Mouse (Mus musculus): Measurements from ENCODE around the gene Ciz1.
"Not testable (repeated sequence)": the region's sequence is repeated elsewhere in the genome, so short reads cannot be mapped to it uniquely, and the experiment has no call there.

The Ciz1 gene

GRCm38 (mm10) chr2:32344598-32345321 is 7.4 kb upstream of the Ciz1 start:
- no peak for DNase-seq (ENCODE audit: low read depth, low spot score)

DNA sequence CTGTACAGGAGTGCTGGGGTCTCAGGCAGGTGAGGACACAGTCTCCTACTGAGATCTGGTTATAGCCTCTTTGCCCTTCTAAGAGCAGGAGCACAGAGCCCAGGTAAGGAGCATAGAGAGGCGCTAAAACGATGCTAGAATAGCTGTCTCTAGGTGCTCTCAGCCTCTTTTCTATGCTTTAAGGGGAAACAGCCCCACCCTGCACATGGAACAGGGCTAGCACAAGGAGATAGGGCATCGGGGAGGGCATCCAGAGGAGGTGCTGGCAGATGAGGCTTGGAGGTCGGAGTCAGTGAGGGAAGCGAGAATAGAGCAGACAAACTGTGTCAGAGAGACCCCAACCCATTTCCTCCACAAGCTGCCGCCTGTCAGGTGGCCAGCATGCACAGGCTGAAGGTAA is 5.1 kb upstream of the Ciz1 start:
- no peak for DNase-seq (ENCODE audit: low read depth, low spot score)

- no peak for DNase-seq (ENCODE audit: low read depth, low spot score)
Observed at GRCm38 (mm10) chr2:32348311-32348710, 3.8 kb upstream of the Ciz1 start.

GRCm38 (mm10) chr2:32349625-32350255 is 2.4 kb upstream of the Ciz1 start:
- no peak for DNase-seq (ENCODE audit: low read depth, low spot score)

DNA sequence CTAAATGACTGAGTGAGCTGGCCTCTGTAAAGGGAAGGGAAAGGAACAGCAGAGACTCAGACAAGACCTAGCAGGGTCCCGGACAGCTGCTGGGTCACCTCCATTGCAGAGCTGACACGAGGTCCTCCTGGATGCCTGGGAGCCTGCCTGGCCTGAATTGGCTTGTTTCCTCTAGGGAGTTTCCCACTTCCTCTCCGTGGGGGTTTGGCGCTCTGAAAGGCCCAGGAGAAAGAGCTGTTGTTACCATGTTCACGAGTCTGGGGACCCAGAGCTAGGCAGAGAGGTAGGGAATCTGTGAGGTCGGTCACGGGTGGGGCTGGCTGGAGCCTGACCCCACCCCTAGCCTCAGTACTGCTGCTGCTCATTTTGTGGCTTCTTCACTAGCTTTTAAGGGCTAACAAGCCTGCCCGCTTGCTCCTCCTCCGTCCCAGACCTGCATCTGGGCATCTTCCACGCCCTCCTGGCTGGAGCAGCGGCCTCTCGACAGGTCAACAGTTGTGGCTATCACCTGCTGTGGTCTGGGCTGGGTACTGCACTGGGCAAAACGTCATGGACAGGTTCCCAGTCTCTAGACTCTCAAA is 1.6 kb upstream of the Ciz1 start:
- DNase-seq (ENCODE audit: low read depth, low spot score) = peak; percentile 57

GRCm38 (mm10) chr2:32351471-32351961 is 611 bp upstream of the Ciz1 start:
- no peak for DNase-seq (ENCODE audit: low read depth, low spot score)

DNA sequence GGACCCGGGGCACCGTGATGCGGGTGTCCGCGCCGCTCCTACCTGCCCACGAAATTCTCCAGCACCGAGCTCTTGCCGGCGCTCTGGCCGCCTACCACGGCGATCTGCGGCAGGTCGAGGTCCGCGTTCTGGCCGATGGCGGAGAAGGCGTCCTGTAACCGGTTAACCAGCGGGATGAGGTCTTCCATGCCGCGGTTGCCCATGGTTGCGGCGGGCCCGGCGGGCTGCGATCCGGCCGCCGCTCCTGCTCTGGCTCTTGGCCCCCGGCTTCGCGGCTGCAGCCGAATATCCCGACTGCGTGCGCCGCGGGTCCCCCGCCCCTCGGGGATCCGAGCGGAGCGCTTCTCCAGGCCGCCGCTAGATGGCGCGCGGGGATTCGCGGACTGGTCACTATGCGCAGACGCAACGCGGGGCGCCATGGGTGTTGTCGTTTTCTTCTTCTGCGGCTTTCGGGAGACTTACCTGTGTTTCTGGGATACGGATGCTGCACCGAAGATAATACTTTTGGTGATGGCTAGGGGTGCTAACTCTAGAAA is 948 bp downstream of the Ciz1 start, which contains the start of gene Dnm1:
Gene Dnm1, minus strand, starts transcription at position 332 of the 536 bp plus-strand sequence.
- peak; percentile 84 for DNase-seq (ENCODE audit: low read depth, low spot score)

GRCm38 (mm10) chr2:32353836-32354235 is 1.7 kb downstream of the Ciz1 start:
- no peak for DNase-seq (ENCODE audit: low read depth, low spot score)

DNA sequence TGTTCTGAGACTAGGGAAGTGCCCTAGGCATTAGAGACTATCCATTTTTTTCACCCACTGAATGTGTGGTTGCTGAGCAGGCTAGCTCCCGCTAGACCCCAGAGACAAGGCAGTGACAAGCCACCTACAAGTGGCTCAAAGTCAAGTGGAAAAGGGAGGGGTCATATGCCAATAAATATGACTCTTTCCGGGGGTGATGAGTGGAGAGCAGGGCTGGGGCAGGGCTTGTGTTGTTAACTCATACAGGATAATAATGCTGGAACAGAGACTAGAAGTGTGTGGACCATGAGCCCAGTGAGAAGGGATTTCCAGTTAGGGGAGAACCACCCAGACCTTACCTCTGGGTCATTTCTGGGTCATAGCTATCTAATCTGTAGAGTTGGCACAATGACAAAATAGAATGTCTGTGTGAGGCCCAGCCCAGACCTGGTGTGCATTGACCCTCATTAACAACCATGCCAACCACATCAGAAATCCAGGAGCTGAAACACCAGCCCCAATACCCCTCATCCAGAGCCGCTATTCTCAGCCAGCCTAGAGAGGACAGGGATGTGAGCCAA is 2.3 kb downstream of the Ciz1 start:
- DNase-seq (ENCODE audit: low read depth, low spot score) = no peak

DNA sequence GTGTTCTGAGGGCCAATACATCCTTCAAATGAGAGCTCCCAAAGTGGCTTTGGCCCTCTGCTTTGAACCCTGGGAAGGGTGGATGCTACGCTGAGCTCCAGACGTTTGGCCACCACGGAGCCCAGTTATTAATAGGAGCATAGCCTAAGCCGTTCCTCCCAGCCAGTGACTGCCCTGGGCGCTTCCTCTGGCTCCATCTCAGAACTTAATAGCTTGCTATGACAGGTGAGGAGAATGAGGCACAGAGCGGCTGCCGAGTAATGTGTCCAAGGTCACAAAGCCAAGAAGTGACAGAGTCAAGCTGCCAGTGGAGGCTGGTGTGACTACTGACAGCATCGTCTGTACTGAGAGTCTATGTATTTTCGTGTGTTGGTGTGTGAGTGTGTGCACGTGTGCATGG is 4.1 kb downstream of the Ciz1 start:
- no peak for DNase-seq (ENCODE audit: low read depth, low spot score)

- DNase-seq (ENCODE audit: low read depth, low spot score) = no peak
Observed at GRCm38 (mm10) chr2:32357710-32358109, 5.6 kb downstream of the Ciz1 start.

- no peak for DNase-seq (ENCODE audit: low read depth, low spot score)
Observed at GRCm38 (mm10) chr2:32358381-32358780, 6.3 kb downstream of the Ciz1 start.

DNA sequence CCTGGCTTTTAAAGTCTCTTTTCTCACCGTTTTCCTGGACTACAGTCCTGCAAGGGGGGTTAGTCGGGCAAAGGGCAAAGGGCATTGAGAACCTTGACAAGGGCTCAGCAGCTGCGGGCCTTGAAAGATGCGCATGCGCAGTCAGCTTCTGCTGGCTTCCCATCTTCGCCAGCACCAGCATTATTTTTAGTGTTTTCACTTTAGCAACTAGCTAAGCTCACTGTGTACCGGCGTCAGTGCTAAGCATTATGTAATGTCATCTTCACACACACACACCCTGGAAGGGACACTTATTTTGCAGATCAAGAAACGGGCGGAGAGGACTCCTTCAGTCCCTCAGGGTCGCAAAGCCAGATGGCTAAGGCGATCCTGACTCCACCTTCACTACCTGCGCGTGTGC is 8.6 kb downstream of the Ciz1 start:
- peak; percentile 75 for DNase-seq (ENCODE audit: low read depth, low spot score)

DNA sequence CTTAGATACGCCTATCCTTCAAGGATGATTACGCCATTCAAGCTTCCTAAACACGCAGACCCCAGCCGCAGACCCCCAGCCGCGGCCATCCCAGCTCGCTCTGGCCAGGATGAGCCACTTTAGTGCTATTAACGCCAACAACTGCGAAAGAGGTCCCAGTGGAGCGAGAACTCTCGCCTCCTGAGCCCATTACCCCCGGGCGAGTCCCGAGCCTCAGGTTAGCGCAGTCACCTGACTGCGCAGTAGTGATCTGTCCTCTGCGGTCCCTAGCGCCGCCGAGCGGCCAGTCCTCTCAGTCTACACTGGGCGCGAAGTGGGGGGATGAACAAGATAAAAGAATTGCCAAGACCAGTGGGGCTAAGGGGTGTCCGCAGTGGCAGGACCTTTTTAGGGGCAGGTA is 9.3 kb downstream of the Ciz1 start:
- DNase-seq (ENCODE audit: low read depth, low spot score) = peak; percentile 58

GRCm38 (mm10) chr2:32362274-32362673 is 10.1 kb downstream of the Ciz1 start:
- not testable (repeated sequence) for DNase-seq (ENCODE audit: low read depth, low spot score)

- DNase-seq (ENCODE audit: low read depth, low spot score) = peak; percentile 61
Observed at GRCm38 (mm10) chr2:32362817-32363340, 10.8 kb downstream of the Ciz1 start.

GRCm38 (mm10) chr2:32363376-32364106 is 11.4 kb downstream of the Ciz1 start:
- peak; percentile 71 for DNase-seq (ENCODE audit: low read depth, low spot score)

GRCm38 (mm10) chr2:32364121-32364520 is 12.0 kb downstream of the Ciz1 start:
- no peak for DNase-seq (ENCODE audit: low read depth, low spot score)

- DNase-seq (ENCODE audit: low read depth, low spot score) = no peak
Observed at GRCm38 (mm10) chr2:32367315-32367714, 15.2 kb downstream of the Ciz1 start.

DNA sequence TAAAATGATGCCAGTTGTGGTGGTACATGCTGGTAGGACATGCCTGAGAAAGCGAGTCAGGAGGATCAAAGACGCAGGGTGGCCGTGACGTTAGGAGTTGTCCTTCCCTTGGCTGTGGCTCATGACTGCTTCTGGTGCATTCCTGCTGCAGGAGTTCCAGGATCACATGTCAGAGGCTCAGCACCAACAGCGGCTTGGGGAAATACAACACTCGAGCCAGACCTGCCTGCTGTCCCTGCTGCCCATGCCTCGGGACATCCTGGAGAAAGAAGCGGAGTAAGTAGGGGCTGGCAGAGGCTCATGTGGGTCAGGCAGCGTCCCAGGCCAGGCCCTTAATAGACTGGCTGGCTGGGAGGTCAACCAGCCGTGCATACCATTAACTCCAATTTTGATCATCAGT is 22.1 kb downstream of the Ciz1 start:
- no peak for DNase-seq (ENCODE audit: low read depth, low spot score)

- DNase-seq (ENCODE audit: low read depth, low spot score) = no peak
Observed at GRCm38 (mm10) chr2:32375317-32375940, 23.3 kb downstream of the Ciz1 start.
